19 mouse cellular contexts compared by ENCODE assay signal in the genomic region with DNA sequence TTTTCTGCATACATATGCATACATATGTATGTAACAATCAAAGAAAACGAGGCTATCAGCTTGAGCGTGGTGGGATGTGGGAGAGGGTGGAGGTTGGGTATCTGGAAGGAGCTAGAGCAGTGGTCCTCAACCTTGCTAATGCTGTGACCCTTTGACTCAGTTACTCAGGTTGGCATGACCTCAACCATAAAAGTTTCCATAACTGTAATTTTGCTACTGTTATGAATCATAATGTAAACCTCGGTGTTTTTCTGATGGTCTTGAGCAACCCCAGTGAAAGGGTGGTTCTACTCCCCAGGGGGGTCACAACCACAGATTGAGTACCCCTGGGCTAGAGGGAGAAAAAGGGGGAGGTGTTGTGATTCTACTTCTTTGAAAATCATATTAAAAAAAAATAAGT. TPM values are rescaled to one million over a fixed set of nuclear protein-coding genes. Genes with fewer than 3 reads are reported as not detected.
DNase-seq lines count a peak whose midpoint lies in the region; TF ChIP-seq lines count a peak whose summit lies in the region.
"Had no signal": no experiment of that assay in that cellular context is flagged by ENCODE, and none has a peak within 500 bp of the region (broad histone marks: within the 10 kb centered on the region; RNA-seq: fewer than 3 reads in every experiment).

No protein-coding gene starts in this region.

- no peak overlapping the region for H3K4me3 ChIP-seq in CH12.LX (replicated peaks in 1 of 3; ENCODE audit: low read depth in 2 of 3, low read length in 2 of 3, poor library complexity in 1 of 3)

- peak; percentile 95 for TF ChIP-seq EP300 in CH12.LX (IDR thresholded peaks at IDR 0.05; ENCODE audit: low read length)

- H3K79me2 ChIP-seq in CH12.LX (replicated peaks; ENCODE audit: control insufficient read depth, extremely low read depth, insufficient read depth, poor library complexity, severe bottlenecking), result no peaks in the 10 kb centered on the region

- H3K4me1 ChIP-seq in CH12.LX (ENCODE audit: control insufficient read depth in 1 of 2, insufficient read depth in 2 of 2), result peaks cover 7 to 20% of the 10 kb centered on the region in 2 experiments

- H3K9me3 ChIP-seq in CH12.LX (replicated peaks; ENCODE audit: low read length), result no peaks in the 10 kb centered on the region
- H3K9me3 ChIP-seq: G1E had no signal

- TF ChIP-seq POLR2A in CH12.LX (IDR thresholded peaks at IDR 0.05; ENCODE audit: low read depth, low read length), result no peak

- peak overlapping the region; percentile 21; the same call in 1 of the 2 replicates for H3K4me2 ChIP-seq in CH12.LX (ENCODE audit: insufficient read depth, low read depth, poor library complexity, severe bottlenecking)

- peak; percentile 70 for DNase-seq in heart, adult 11 months
- DNase-seq in heart, adult 18-20 months, result no peak
- peak; percentile 57 for DNase-seq in CH12.LX (ENCODE audit: extremely low read depth)
- peak; percentile 37 for DNase-seq in induced T-regulatory cell, adult 2 months (ENCODE audit: low read depth)
- no peak for DNase-seq in layer of hippocampus, adult 8-10 months (ENCODE audit: low spot score in 2 of 2)
- DNase-seq in right cerebral cortex, postnatal 25 days, result no peak
- DNase-seq: adrenal gland, adult 2 months; adrenal gland, adult 8-10 months; adrenal gland, postnatal 10 days; adrenal gland, postnatal 14 days; adrenal gland, postnatal 25 days; adrenal gland, postnatal 36 days; B cell, adult 2 months; cerebellum, adult 11 months; cerebellum, adult 11-12 months; cerebellum, adult 18-20 months; cerebellum, adult 2 months had no signal

- dilution Hi-C loops in CH12.LX (cut with MboI; ENCODE audit: extremely low pct_ligation_motif_present, extremely low pct_unique_long_range_greater_than_20kb, low sequenced_read_pairs), result no loop called here

- in situ Hi-C loops in CH12.LX (cut with MboI; ENCODE audit: low pct_ligation_motif_present, low pct_unique_long_range_greater_than_20kb, low sequenced_read_pairs), result no loop called here

- TF ChIP-seq RAD21 in CH12.LX (IDR thresholded peaks at IDR 0.05; ENCODE audit: low read depth, low read length), result no peak; the same call in 1 of the 2 replicates

- H3K36me3 ChIP-seq in CH12.LX (replicated peaks in 1 of 2; ENCODE audit: control insufficient read depth in 1 of 2, insufficient read depth in 1 of 2, low read length in 1 of 2), result no peaks in the 10 kb centered on the region
- H3K36me3 ChIP-seq: G1E had no signal

- H3K27ac ChIP-seq in CH12.LX (ENCODE audit: insufficient read depth, low read depth), result no peak overlapping the region

- H3K9ac ChIP-seq in CH12.LX (ENCODE audit: insufficient read depth, low read depth), result no peak overlapping the region

- no peak for TF ChIP-seq CTCF in CH12.LX (conservative IDR thresholded peaks at IDR 0.05 in 1 of 2, IDR thresholded peaks at IDR 0.05 in 1 of 2; ENCODE audit: low read depth in 2 of 2, low read length in 2 of 2)

- no peaks in the 10 kb centered on the region for H3K27me3 ChIP-seq in CH12.LX (replicated peaks)
- H3K27me3 ChIP-seq: Patski had no signal

TF ChIP-seq in CH12.LX, 34 proteins besides CTCF, POLR2A, EP300 and RAD21:
- TF ChIP-seq MAFK (IDR thresholded peaks at IDR 0.05; ENCODE audit: insufficient replicate concordance, low read length) (peak; percentile 90), CHD2 (IDR thresholded peaks at IDR 0.05; ENCODE audit: low read length) (peak; percentile 63), IRF4 (IDR thresholded peaks at IDR 0.05; ENCODE audit: low read depth, low read length) (peak; percentile 96), ETS1 (conservative IDR thresholded peaks at IDR 0.05; ENCODE audit: low read depth, low read length) (peak; percentile 63), GABPA (IDR thresholded peaks at IDR 0.05; ENCODE audit: insufficient replicate concordance, low read depth, low read length) (no peak), RCOR1 (conservative IDR thresholded peaks at IDR 0.05; ENCODE audit: low read depth, low read length) (peak; percentile 77; the same call in 1 of the 2 replicates), NELFE (IDR thresholded peaks at IDR 0.05; ENCODE audit: low read depth, low read length) (no peak), BHLHE40 (IDR thresholded peaks at IDR 0.05; ENCODE audit: low read depth, low read length) (peak; percentile 59), MXI1 (IDR thresholded peaks at IDR 0.05; ENCODE audit: low read depth, low read length) (0 out of 2 replicates have a peak, but pooled peaks have one; percentile 21), MAZ (IDR thresholded peaks at IDR 0.05; ENCODE audit: low read depth, low read length) (peak; percentile 30; the same call in 1 of the 2 replicates), JUN (IDR thresholded peaks at IDR 0.05; ENCODE audit: insufficient read depth, low read depth, low read length) (peak; percentile 87), TCF12 (IDR thresholded peaks at IDR 0.05; ENCODE audit: low read depth, low read length) (peak; percentile 65; the same call in 1 of the 2 replicates), SIN3A (IDR thresholded peaks at IDR 0.05; ENCODE audit: low read length) (0 out of 2 replicates have a peak, but pooled peaks have one; percentile 24), JUND (conservative IDR thresholded peaks at IDR 0.05; ENCODE audit: low read depth, low read length) (peak; percentile 93), CHD1 (IDR thresholded peaks at IDR 0.05; ENCODE audit: low read depth, low read length) (no peak), USF1 (IDR thresholded peaks at IDR 0.05; ENCODE audit: low read depth, low read length) (no peak), MEF2A (IDR thresholded peaks at IDR 0.05; ENCODE audit: borderline replicate concordance, low read depth, low read length) (peak; percentile 82)

RNA-seq across cellular contexts. Expression of a gene that starts 9.3 kb away (rescaled TPM):
- total RNA-seq in heart, adult 18-20 months (2021), result 10 to 100 TPM in 1 of 2 experiments, 1 to 10 TPM in 1; 7.5 to 15.7 TPM
- total RNA-seq in CH12.LX (2012; rRNA removed) (16.2 and 19.8 TPM in 2 replicates), CH12.LX (2014; rRNA removed) (12.2 and 12.7 TPM in 2 replicates)
- 23.0 and 24.9 TPM in 2 replicates for polyA plus RNA-seq in CH12.LX (2012; ENCODE audit: insufficient read length, low read depth)
- total RNA-seq in layer of hippocampus, adult 8-10 months (2022), result 10 to 100 TPM; 11.5 to 27.2 (median 18.7) TPM

Comparison
In these comparisons a context has a peak if more than half of its experiments do, and no peak if none do; other contexts are left out.
1. DNase-seq: peak in heart, adult 11 months (single experiment), CH12.LX (single experiment) and induced T-regulatory cell, adult 2 months (single experiment); none in heart, adult 18-20 months (0 of 2), layer of hippocampus, adult 8-10 months (0 of 2) and right cerebral cortex, postnatal 25 days (single experiment).